Mouse (Mus musculus) CH12.LX (cell line): ENCODE results near the gene Sgcg. TPM values are rescaled to one million over a fixed set of nuclear protein-coding genes. Genes with fewer than 3 reads are reported as not detected.

Experiments used
- DNase-seq: peaks from one replicate; pipeline ENCODE4 v3.0.0-alpha.2; 2013; ENCODE audit errors: extremely low read depth
- H3K27ac ChIP-seq: 2 replicates; pipeline ENCODE4 v1.5.1; 2012; ENCODE audit warnings: low read depth, mild to moderate bottlenecking, control low read depth, moderate library complexity; ENCODE audit not compliant: insufficient read depth
- H3K27me3 ChIP-seq: replicated peaks from 2 replicates; pipeline ENCODE3; 2012; ENCODE audit warnings: inconsistent platforms
- H3K36me3 ChIP-seq, 2 experiments: replicated peaks in 1 of 2; 2 replicates each; pipeline versions ENCODE3 to v1.6.1; 2012; ENCODE audit warnings: inconsistent platforms in 1 of 2, low read length in 1 of 2, mild to moderate bottlenecking in 1 of 2, mixed read lengths in 1 of 2, moderate library complexity in 1 of 2; ENCODE audit not compliant: control insufficient read depth in 1 of 2, insufficient read depth in 1 of 2
- H3K4me1 ChIP-seq, 2 experiments: 2 replicates each; pipeline ENCODE4 v1.6.1; 2012; ENCODE audit warnings: inconsistent platforms in 1 of 2, moderate library complexity in 1 of 2; ENCODE audit not compliant: insufficient read depth in 2 of 2, control insufficient read depth in 1 of 2
- H3K4me2 ChIP-seq: 2 replicates; pipeline ENCODE4 v1.6.1; 2012; ENCODE audit warnings: low read depth, mild to moderate bottlenecking, control low read depth; ENCODE audit not compliant: poor library complexity, insufficient read depth, severe bottlenecking
- H3K4me3 ChIP-seq, 3 experiments: fragments of 150-350 bp in 1 of 3; sonication (generic) in 1 of 3; replicated peaks in 1 of 3; 2 replicates each; pipeline versions ENCODE3 to v1.5.1; 2011 to 2012; ENCODE audit warnings: low read depth in 2 of 3, low read length in 2 of 3, mild to moderate bottlenecking in 2 of 3, moderate library complexity in 2 of 3, control low read depth in 1 of 3, improper control_type of control experiment in 1 of 3, inconsistent platforms in 1 of 3, mixed read lengths in 1 of 3; ENCODE audit not compliant: poor library complexity in 1 of 3
- H3K79me2 ChIP-seq: replicated peaks from 2 replicates; pipeline ENCODE4 v1.6.1; 2012; ENCODE audit warnings: mild to moderate bottlenecking, moderate library complexity; ENCODE audit not compliant: control insufficient read depth, poor library complexity, insufficient read depth, severe bottlenecking; ENCODE audit errors: extremely low read depth
- H3K9ac ChIP-seq: 2 replicates; pipeline ENCODE4 v1.6.1; 2012; ENCODE audit warnings: low read depth, mild to moderate bottlenecking, control low read depth, moderate library complexity; ENCODE audit not compliant: insufficient read depth
- H3K9me3 ChIP-seq: replicated peaks from 2 replicates; pipeline ENCODE3; 2012; ENCODE audit warnings: low read length, inconsistent platforms, mixed read lengths
- CHD1 ChIP-seq: IDR thresholded peaks from 2 replicates; pipeline ENCODE4 v1.6.1; 2012; ENCODE audit warnings: low read depth, low read length, improper control_type of control experiment, inconsistent platforms
- CHD2 ChIP-seq: IDR thresholded peaks from 2 replicates; pipeline ENCODE4 v1.6.1; 2011; ENCODE audit warnings: low read length, improper control_type of control experiment
- ELF1 ChIP-seq: IDR thresholded peaks from 2 replicates; pipeline ENCODE4 v1.6.1; 2014; ENCODE audit warnings: low read depth, mild to moderate bottlenecking, inconsistent platforms, low read length, improper control_type of control experiment
- EP300 ChIP-seq: IDR thresholded peaks from 2 replicates; pipeline ENCODE4 v1.6.1; 2011; ENCODE audit warnings: low read length, improper control_type of control experiment
- ETS1 ChIP-seq: conservative IDR thresholded peaks from 2 replicates; pipeline ENCODE4 v1.6.1; 2012; ENCODE audit warnings: low read depth, mild to moderate bottlenecking, inconsistent platforms, low read length, improper control_type of control experiment, moderate library complexity
- GABPA ChIP-seq: IDR thresholded peaks from 2 replicates; pipeline ENCODE4 v1.6.1; 2012; ENCODE audit warnings: low read depth, low read length, improper control_type of control experiment, inconsistent platforms; ENCODE audit not compliant: insufficient replicate concordance
- JUND ChIP-seq: conservative IDR thresholded peaks from 2 replicates; pipeline ENCODE4 v1.6.1; 2011; ENCODE audit warnings: low read depth, low read length, improper control_type of control experiment
- KAT2A ChIP-seq: IDR thresholded peaks from 2 replicates; pipeline ENCODE4 v1.6.1; 2012; ENCODE audit warnings: low read length, improper control_type of control experiment, inconsistent platforms; ENCODE audit not compliant: insufficient replicate concordance
- MAX ChIP-seq: IDR thresholded peaks from 2 replicates; pipeline ENCODE4 v1.6.1; 2011; ENCODE audit warnings: low read length, improper control_type of control experiment
- MAZ ChIP-seq: IDR thresholded peaks from 2 replicates; pipeline ENCODE4 v1.6.1; 2012; ENCODE audit warnings: low read depth, mild to moderate bottlenecking, inconsistent platforms, low read length, improper control_type of control experiment, moderate library complexity
- MEF2A ChIP-seq: IDR thresholded peaks from 2 replicates; pipeline ENCODE4 v1.6.1; 2014; ENCODE audit warnings: low read depth, mild to moderate bottlenecking, inconsistent platforms, low read length, improper control_type of control experiment, borderline replicate concordance
- MXI1 ChIP-seq: IDR thresholded peaks from 2 replicates; pipeline ENCODE4 v1.6.1; 2011; ENCODE audit warnings: mild to moderate bottlenecking, low read depth, low read length, improper control_type of control experiment
- MYC ChIP-seq: IDR thresholded peaks from 2 replicates; pipeline ENCODE4 v1.6.1; 2011; ENCODE audit warnings: low read depth, mild to moderate bottlenecking, improper control_type of control experiment, low read length
- PAX5 ChIP-seq: IDR thresholded peaks from 2 replicates; pipeline ENCODE4 v1.6.1; 2012; ENCODE audit warnings: low read length, inconsistent platforms, mixed read lengths
- POLR2AphosphoS2 ChIP-seq: IDR thresholded peaks from 2 replicates; pipeline ENCODE4 v1.6.1; 2011; ENCODE audit warnings: low read depth, low read length, improper control_type of control experiment
- RAD21 ChIP-seq: IDR thresholded peaks from 2 replicates; pipeline ENCODE4 v1.6.1; 2011; ENCODE audit warnings: low read depth, mild to moderate bottlenecking, low read length, improper control_type of control experiment, moderate library complexity
- RCOR1 ChIP-seq: conservative IDR thresholded peaks from 2 replicates; pipeline ENCODE4 v1.6.1; 2012; ENCODE audit warnings: low read depth, mild to moderate bottlenecking, inconsistent platforms, low read length, improper control_type of control experiment
- SMC3 ChIP-seq: IDR thresholded peaks from 2 replicates; pipeline ENCODE4 v1.6.1; 2011; ENCODE audit warnings: low read depth, low read length, improper control_type of control experiment
- TBP ChIP-seq: conservative IDR thresholded peaks from 2 replicates; pipeline ENCODE4 v1.6.1; 2011; ENCODE audit warnings: low read depth, low read length, improper control_type of control experiment
- TCF12 ChIP-seq: IDR thresholded peaks from 2 replicates; pipeline ENCODE4 v1.6.1; 2014; ENCODE audit warnings: low read depth, mild to moderate bottlenecking, inconsistent platforms, low read length, improper control_type of control experiment
- UBTF ChIP-seq: IDR thresholded peaks from 2 replicates; pipeline ENCODE4 v1.6.1; 2012; ENCODE audit warnings: low read depth, mild to moderate bottlenecking, inconsistent platforms, low read length, improper control_type of control experiment, moderate library complexity
- USF1 ChIP-seq: IDR thresholded peaks from 2 replicates; pipeline ENCODE4 v1.6.1; 2014; ENCODE audit warnings: low read depth, mild to moderate bottlenecking, inconsistent platforms, low read length, improper control_type of control experiment
- ZMIZ1 ChIP-seq: IDR thresholded peaks from 2 replicates; pipeline ENCODE4 v1.6.1; 2012; ENCODE audit warnings: low read depth, mild to moderate bottlenecking, inconsistent platforms, low read length, improper control_type of control experiment
- dilution Hi-C: fragments of 300-500 bp; cut with MboI; formaldehyde crosslinking; loops from 2 replicates; pipeline ENCODE4 v1.14.3; 2020; ENCODE audit warnings: low sequenced_read_pairs; ENCODE audit not compliant: extremely low pct_unique_long_range_greater_than_20kb, extremely low pct_ligation_motif_present
- in situ Hi-C: fragments of 300-500 bp; cut with MboI; formaldehyde crosslinking; loops from 3 replicates; pipeline ENCODE4 v1.14.3; 2019; ENCODE audit warnings: low sequenced_read_pairs, low pct_ligation_motif_present, low pct_unique_long_range_greater_than_20kb, mixed read lengths
- polyA plus RNA-seq: library from polyadenylated mRNA; unstranded; fragments of >175 nt; gene quantifications from 2 replicates; pipeline ENCODE4 v1.2.1, GENCODE M21; 2012; ENCODE audit warnings: low read depth; ENCODE audit not compliant: insufficient read length
- total RNA-seq, 2 experiments: library from RNA; depleted of rRNA; stranded (reverse); fragments of 300-350 nt in 1 of 2; fragments of >200 nt in 1 of 2; gene quantifications; 2 replicates each; pipeline ENCODE4 v1.2.3; 2012 to 2014

Sgcg gene
- not detected in 2 replicates for total RNA-seq (2012; rRNA removed)
- total RNA-seq (2014; rRNA removed) = not detected in 2 replicates
- polyA plus RNA-seq = not detected in 2 replicates

DNA sequence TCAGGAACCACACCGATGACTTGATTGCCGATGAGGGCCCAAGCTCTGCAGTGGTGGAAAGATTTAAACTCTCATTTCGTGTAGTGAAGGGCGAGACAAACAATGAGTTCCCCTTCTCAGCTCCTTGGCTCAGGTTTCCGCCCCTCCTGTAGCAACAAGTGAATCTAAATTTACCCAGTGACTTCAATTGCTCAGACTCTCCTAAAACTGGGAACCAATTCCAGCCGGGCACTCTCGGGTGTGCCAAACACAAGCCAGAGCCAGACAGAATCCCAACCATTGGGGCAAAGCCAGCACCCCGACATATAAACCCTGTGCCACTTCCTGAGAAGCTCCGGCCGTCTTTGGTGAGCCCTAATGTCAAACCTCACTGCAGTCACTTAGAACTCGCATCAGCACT lies at the start of gene Sgcg:
TSS of gene Sgcg (minus strand) at position 139 of the 400 bp plus-strand sequence.
- in situ Hi-C loops = no loop called here
- Histone ChIP-seq H3K79me2 (no peaks in the 10 kb centered on the region), H3K36me3 (no peaks in the 10 kb centered on the region), H3K27ac (no peak within 1 kb of the TSS), H3K4me3 (no peak within 1 kb of the TSS), H3K9ac (no peak within 1 kb of the TSS), H3K4me1 (no peaks in the 10 kb centered on the region), H3K27me3 (no peaks in the 10 kb centered on the region), H3K9me3 (no peaks in the 10 kb centered on the region), H3K4me2 (no peak within 1 kb of the TSS)
- TF ChIP-seq MEF2A (no peak), EP300 (no peak), POLR2AphosphoS2 (no peak), TCF12 (no peak)
- dilution Hi-C loops = no loop called here
- no peak for DNase-seq

DNA sequence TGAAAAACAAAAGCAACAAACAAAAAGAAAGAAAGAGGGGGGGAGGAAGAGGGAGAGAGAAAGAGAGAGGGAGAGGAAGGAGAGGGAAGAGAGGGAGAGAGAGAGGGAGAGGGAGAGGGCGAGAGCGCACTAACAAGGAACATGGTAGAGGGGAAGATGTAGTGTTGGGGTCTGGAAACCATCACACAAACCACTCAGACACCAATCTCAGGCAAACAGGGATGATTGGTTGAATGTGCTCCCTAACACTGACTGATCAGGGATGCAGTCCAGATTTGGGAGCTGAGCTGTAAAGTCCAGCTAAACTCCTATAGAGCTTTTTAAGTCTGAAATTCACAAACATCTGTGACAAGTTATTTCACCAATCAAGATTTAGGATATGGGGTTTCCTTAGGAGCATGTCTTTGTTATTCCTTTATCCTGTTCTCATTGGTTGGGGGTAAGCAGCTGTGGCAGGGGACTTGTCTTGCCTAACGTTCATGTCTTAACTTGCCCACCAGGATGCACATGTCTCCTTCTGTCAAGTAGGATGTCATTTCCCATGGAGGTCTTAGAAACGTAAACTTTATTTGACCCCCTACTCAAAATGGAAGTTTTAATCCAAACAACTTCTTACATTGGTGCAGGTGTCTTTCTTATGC lies 45.8 kb upstream of the Sgcg start:
- H3K79me2 ChIP-seq = no peaks in the 10 kb centered on the region
- H3K4me2 ChIP-seq = no peak overlapping the region
- dilution Hi-C loops = no loop called here
- H3K27ac ChIP-seq = no peak overlapping the region
- no peaks in the 10 kb centered on the region for H3K9me3 ChIP-seq
- no peak overlapping the region for H3K4me3 ChIP-seq
- no peaks in the 10 kb centered on the region for H3K36me3 ChIP-seq
- in situ Hi-C loops = no loop called here
- no peak for DNase-seq
- H3K4me1 ChIP-seq = peaks cover 3 to 4% of the 10 kb centered on the region in 2 experiments; a peak in 3 of 4 replicates
- TF ChIP-seq CHD1 (no peak), GABPA (no peak), PAX5 (no peak), MXI1 (no peak), EP300 (no peak), UBTF (no peak)
- no peak overlapping the region for H3K9ac ChIP-seq
- H3K27me3 ChIP-seq = no peaks in the 10 kb centered on the region

DNA sequence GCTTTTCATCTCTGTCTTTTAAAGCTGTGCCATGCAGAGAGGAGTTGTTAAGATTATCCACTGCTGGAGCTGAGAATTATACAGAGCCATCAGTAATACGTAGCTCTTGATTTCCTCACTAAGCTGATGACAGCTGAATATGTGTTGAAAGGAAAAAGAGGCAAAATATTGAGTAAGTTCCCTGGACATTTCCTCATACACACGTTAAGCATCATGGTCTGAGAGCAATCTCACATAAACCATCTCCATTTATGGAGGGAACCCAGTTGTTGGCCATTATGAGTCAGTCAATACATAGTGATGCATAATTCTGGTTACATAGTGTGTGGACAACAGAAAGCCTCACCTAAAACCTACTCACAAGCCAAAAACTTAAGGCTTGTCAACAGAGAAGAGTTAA lies 44.1 kb upstream of the Sgcg start:
- Histone ChIP-seq H3K27ac (no peak overlapping the region), H3K9ac (no peak overlapping the region), H3K4me3 (no peak overlapping the region), H3K36me3 (no peaks in the 10 kb centered on the region), H3K27me3 (no peaks in the 10 kb centered on the region), H3K9me3 (no peaks in the 10 kb centered on the region), H3K79me2 (no peaks in the 10 kb centered on the region), H3K4me2 (no peak overlapping the region), H3K4me1 (peaks cover 0 to 3% of the 10 kb centered on the region in 2 experiments; a peak in 1 of 4 replicates)
- in situ Hi-C loops (no loop called here), dilution Hi-C loops (no loop called here)
- no peak for TF ChIP-seq RAD21
- no peak for TF ChIP-seq POLR2AphosphoS2
- no peak for TF ChIP-seq UBTF
- no peak for TF ChIP-seq TBP
- no peak for TF ChIP-seq ELF1
- TF ChIP-seq USF1 = no peak
- TF ChIP-seq PAX5 = no peak
- no peak for TF ChIP-seq CHD2
- no peak for TF ChIP-seq GABPA
- no peak for TF ChIP-seq KAT2A
- no peak for TF ChIP-seq MAZ
- no peak for TF ChIP-seq JUND
- TF ChIP-seq MAX = no peak
- TF ChIP-seq ZMIZ1 = no peak
- TF ChIP-seq SMC3 = no peak
- TF ChIP-seq ETS1 = no peak
- TF ChIP-seq MYC = no peak
- TF ChIP-seq RCOR1 = no peak
- no peak for DNase-seq
